Mouse (Mus musculus) megakaryocyte, embryonic 14.5 days (primary cell): ENCODE measurements at regions not wholly inside any gene's neighbourhood (a gene's known extent, or its start where the extent isn't known, plus 50 kb on each side); places are given as distances from the start of the nearest gene placed in this dataset.

Experiments used
- H3K27me3 ChIP-seq: replicated peaks from 2 replicates; pipeline ENCODE3; 2012; ENCODE audit warnings: inconsistent platforms
- H3K36me3 ChIP-seq: replicated peaks from 2 replicates; pipeline ENCODE3; 2012; ENCODE audit warnings: low read length, inconsistent platforms, mixed read lengths
- H3K4me1 ChIP-seq: 2 replicates; pipeline ENCODE4 v1.6.1; 2012; ENCODE audit warnings: inconsistent platforms
- H3K4me3 ChIP-seq: replicated peaks from 2 replicates; pipeline ENCODE3; 2012; ENCODE audit warnings: moderate library complexity, mild to moderate bottlenecking, inconsistent platforms
- H3K9me3 ChIP-seq: 2 replicates; pipeline ENCODE4 v1.6.1; 2012; ENCODE audit warnings: inconsistent platforms
- FLI1 ChIP-seq: IDR thresholded peaks from 2 replicates; pipeline ENCODE4 v1.6.1; 2012; ENCODE audit warnings: low read length, inconsistent platforms, mixed read lengths
- GATA1 ChIP-seq: IDR thresholded peaks from 3 replicates; pipeline ENCODE4 v1.6.1; 2012; ENCODE audit warnings: mixed read lengths, low read length, inconsistent platforms, borderline replicate concordance

DNA sequence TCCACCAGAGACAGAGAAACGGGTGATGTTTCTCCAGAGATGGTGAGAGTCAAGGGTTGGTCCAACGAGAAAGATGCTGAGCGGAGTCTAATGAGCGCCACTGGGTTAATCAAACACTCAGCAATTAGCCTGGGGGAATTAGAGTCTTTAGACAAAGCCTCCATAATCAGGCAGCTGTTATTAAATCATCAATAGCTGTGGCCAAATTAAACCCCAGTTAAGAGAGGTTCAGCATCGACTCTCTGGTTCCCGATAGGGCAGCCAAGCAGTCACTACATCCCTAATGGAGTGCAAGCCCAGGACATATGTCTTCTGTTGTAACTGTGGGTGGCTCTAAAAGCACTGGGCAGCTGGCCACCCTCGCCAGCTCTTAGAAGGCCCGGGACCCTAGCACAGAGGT lies 216.9 kb downstream of the Cryba4 start:
- Histone ChIP-seq H3K4me3 (no peak overlapping the region), H3K27me3 (peaks cover 10% of the 10 kb centered on the region), H3K9me3 (no peaks in the 10 kb centered on the region), H3K36me3 (no peaks in the 10 kb centered on the region), H3K4me1 (no peaks in the 10 kb centered on the region)
- TF ChIP-seq FLI1 (no peak), GATA1 (no peak)

DNA sequence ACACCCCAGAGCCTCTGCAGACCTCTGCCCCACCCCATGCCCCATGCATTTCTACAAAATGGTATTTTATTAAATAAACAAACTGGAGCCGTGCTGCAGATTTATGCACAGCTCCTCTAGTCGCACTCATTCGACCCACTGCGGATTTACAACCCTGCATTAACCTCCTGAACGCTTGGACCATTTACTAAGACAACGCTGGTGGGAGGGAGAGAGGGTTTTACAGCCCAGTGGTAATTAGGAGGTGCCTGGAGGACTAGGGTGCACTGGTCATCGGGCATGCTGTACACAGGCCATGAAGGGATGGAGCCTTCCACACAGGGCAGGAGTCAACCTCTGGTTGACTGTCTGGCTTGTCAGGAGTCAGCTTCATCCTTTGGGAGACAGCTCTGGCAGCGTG lies 215.2 kb downstream of the Cryba4 start:
- no peak overlapping the region for H3K4me3 ChIP-seq
- no peaks in the 10 kb centered on the region for H3K9me3 ChIP-seq
- TF ChIP-seq FLI1 (no peak), GATA1 (no peak)
- H3K27me3 ChIP-seq = peaks cover 18% of the 10 kb centered on the region
- H3K36me3 ChIP-seq = no peaks in the 10 kb centered on the region
- no peaks in the 10 kb centered on the region for H3K4me1 ChIP-seq

DNA sequence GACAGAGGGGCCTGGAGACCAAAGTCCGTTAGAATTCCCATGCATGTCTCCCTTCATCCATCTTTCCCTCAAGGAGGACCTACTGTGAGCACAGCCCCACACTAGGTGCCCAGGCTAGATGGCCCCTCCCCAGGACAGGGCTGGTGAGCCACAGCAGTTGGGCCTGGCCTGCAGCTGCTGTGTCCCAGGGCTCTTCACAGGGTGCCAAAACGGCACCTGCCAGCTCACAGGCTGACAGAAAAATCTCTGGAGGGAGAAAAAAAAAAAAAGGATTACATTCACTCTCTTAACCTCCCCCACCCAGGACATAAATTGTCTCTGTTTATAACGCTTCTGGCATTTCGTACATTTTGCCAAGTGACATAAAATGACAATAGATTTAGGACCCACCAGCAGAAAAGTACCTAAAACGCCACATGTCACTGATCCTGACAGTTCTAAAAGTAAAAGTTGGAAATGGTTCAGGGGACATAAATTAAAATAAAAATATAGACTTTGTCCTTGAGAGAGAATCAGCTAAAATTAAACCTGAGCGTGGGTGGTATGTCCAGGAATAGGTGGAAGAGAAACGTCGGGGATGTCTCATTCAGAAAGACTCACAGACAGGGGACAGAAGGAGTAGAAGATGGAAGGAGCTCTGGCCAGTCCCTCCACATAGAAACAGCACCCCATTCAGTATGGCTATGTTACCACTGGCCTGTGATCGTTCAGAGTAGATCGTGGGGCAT lies 212.5 kb downstream of the Cryba4 start:
- TF ChIP-seq GATA1 (no peak), FLI1 (no peak)
- Histone ChIP-seq H3K4me1 (no peaks in the 10 kb centered on the region), H3K27me3 (peaks cover 21% of the 10 kb centered on the region), H3K4me3 (no peak overlapping the region), H3K36me3 (no peaks in the 10 kb centered on the region), H3K9me3 (no peaks in the 10 kb centered on the region)

DNA sequence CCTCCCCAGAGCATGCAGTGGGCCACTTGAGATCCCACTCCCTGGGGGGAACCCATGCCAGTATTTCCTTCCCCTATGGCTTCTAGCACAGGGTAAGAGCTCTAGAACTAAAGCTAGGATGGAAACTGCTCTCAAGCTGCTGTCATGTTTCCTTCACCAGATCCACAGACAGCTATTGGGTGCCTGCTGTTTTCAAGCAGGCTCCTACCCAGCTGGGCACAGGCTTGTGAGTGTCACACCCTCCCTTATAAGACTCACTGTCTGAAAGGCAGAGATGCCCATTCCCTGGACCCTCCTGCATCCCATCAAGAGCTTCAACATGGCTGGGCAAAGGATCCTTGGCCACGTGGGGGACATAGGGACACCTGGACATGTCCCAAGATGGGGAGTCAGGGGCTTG lies 211.6 kb downstream of the Cryba4 start:
- no peaks in the 10 kb centered on the region for H3K36me3 ChIP-seq
- peaks cover 21% of the 10 kb centered on the region for H3K27me3 ChIP-seq
- no peak overlapping the region for H3K4me3 ChIP-seq
- no peaks in the 10 kb centered on the region for H3K9me3 ChIP-seq
- H3K4me1 ChIP-seq = no peaks in the 10 kb centered on the region
- TF ChIP-seq FLI1 (no peak), GATA1 (no peak)

DNA sequence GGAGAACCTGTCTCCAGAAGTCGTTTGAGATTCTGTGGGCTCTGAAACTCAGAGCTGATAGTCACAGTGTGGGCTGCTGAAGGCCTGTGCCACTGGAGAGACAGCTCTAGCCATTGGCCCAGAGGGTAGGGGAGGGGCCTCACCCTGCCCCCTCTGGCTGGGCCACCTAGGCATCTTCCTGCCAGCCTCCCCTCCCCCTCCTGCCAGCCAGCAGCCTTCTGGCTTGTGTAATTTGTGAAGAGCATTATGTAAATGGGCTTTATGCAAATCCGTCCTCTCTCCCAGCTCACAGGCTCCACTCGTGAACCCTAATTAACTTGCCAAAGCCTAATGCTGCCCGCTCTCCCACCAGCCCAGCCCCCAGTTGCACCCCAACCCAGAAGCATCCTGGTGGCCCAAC lies 211.0 kb downstream of the Cryba4 start:
- Histone ChIP-seq H3K27me3 (peaks cover 22% of the 10 kb centered on the region), H3K9me3 (no peaks in the 10 kb centered on the region)

DNA sequence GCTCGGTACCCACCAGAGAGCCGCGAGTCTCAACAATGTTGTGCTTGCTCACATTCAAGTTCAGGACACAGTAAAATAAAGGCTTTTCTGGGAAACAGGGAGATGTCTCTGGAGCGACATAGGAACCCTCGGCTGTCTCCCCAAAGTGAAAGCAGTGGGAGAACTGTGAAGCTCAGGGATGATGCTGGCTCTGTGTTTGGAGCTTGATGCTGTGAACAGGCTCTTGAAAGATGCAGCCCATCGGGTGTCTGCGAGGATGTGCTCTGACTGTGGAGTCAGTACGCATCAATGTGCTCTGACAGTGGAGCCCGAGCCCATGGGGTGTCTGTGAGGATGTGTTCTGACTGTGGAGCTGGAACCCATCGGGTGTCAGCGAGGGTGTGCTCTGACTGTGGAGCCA lies 210.1 kb downstream of the Cryba4 start:
- H3K36me3 ChIP-seq = no peaks in the 10 kb centered on the region
- H3K27me3 ChIP-seq = peaks cover 24% of the 10 kb centered on the region
- no peaks in the 10 kb centered on the region for H3K4me1 ChIP-seq
- TF ChIP-seq FLI1 (no peak), GATA1 (no peak)
- H3K9me3 ChIP-seq = no peaks in the 10 kb centered on the region
- H3K4me3 ChIP-seq = no peak overlapping the region

More for the DNA sequence above, 211.0 kb downstream of the Cryba4 start:
- TF ChIP-seq FLI1 (no peak), GATA1 (no peak)
- H3K4me1 ChIP-seq = no peaks in the 10 kb centered on the region
- H3K4me3 ChIP-seq = no peak overlapping the region
- H3K36me3 ChIP-seq = no peaks in the 10 kb centered on the region

DNA sequence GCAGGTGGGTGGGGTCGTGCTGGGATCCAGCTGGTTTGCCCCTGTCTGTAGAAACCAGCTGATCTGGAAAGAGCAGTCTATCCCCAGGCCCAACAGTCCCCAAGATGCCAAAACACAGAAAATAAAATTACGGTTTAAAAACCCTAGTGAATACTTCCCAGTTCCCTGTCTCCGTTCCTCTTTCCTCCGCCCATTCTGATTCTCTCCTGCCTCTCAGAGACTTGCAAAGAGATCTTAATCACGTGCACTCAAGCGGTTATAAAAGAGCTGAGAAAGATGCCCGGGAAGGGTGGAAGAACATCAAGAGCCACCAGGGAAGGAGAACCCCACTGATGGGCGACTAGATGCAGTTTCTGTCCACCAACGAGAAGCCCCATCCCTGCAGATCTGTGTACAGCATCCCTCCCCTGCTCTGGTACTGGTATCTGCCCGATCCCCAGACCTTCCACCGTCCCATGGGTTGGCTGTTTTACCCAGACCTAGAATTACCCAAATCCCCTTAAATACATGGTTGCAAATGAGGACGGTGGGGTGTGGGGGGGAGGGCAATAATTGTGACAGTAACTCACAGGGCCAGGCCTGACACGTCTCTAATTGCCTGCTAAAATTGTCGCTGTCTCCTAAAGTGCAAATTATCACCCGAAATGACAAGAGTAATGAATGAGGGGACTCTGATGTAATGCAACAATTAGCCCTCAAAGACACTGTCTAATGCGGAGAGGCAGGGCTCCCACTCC lies 202.1 kb downstream of the Cryba4 start:
- Histone ChIP-seq H3K27me3 (peaks cover 33% of the 10 kb centered on the region), H3K9me3 (peaks cover 8% of the 10 kb centered on the region; the same call in 1 of the 2 replicates), H3K4me1 (no peaks in the 10 kb centered on the region), H3K36me3 (no peaks in the 10 kb centered on the region), H3K4me3 (no peak overlapping the region)
- no peak for TF ChIP-seq FLI1
- no peak for TF ChIP-seq GATA1

DNA sequence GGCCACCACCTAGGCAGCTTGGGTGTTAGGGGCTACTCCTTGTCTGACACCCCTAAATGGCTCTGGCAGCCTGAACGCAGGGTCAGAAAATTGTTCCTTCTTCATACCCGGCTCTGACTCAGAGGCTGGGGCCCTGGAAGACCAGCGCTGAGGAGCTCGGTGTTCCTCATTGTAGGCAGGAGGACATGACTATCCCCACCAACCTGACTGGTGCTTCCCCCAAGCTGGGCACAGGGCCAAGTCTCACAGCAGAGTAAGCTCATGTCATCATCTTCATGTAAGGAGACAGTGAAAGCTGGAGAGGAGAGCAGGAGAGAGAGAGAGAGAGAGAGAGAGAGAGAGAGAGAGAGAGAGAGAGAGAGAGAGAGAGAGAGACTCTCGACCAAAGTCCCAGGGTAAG lies 201.4 kb downstream of the Cryba4 start:
- TF ChIP-seq GATA1 (no peak), FLI1 (no peak)
- peaks cover 37% of the 10 kb centered on the region for H3K27me3 ChIP-seq
- H3K4me3 ChIP-seq = no peak overlapping the region
- H3K9me3 ChIP-seq = peaks cover 8% of the 10 kb centered on the region; the same call in 1 of the 2 replicates
- no peaks in the 10 kb centered on the region; the same call in 1 of the 2 replicates for H3K4me1 ChIP-seq
- H3K36me3 ChIP-seq = no peaks in the 10 kb centered on the region

DNA sequence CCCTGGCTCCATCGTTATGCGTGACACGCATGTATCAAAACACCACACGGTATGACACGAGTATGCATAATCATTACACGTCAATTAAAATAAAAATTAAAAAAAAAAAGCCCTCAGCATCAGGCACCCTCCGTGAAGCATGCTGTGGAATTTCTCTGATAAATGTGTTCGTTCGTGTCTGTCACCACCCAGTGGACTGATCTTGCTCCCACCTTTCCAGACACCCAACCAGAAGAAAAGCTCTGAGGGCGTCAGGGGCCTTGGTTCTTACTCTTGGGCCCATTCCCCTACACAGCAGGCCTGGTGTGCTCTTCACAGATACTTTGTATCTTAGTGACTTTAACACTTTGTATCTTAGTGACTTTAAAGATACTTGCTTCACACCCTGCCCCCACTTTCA lies 200.5 kb downstream of the Cryba4 start:
- Histone ChIP-seq H3K4me1 (no peaks in the 10 kb centered on the region; the same call in 1 of the 2 replicates), H3K36me3 (no peaks in the 10 kb centered on the region), H3K9me3 (peaks cover 8% of the 10 kb centered on the region; the same call in 1 of the 2 replicates), H3K4me3 (no peak overlapping the region), H3K27me3 (peaks cover 31% of the 10 kb centered on the region)
- no peak for TF ChIP-seq FLI1
- TF ChIP-seq GATA1 = no peak

DNA sequence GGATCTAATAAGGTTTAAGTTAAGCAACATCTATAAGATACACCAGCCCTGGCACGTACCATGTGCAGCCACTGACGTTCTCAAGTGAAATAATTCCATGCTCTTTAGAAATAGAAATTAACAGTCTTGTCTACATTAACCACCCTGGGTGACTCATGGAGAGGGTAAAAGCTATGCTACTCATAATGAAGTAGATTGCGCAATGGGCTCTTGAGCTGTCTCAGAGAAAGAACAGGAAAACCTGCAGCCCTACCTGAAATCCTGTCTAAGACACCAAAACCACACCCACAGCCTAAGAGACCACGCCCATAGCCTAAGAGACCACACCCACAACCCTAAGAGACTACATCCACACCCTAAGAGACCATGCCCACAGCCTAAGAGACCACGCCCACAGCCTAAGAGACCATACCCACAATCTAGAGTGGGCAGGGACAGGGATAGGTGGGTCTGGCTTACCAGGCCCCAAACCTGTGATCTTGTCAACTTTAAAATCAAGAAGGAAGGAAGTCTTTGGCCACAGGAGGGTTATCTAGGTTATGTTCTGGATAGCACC lies 198.6 kb downstream of the Cryba4 start:
- TF ChIP-seq GATA1 (no peak), FLI1 (no peak)
- Histone ChIP-seq H3K36me3 (no peaks in the 10 kb centered on the region), H3K4me1 (no peaks in the 10 kb centered on the region; the same call in 1 of the 2 replicates), H3K4me3 (no peak overlapping the region), H3K9me3 (peaks cover 8% of the 10 kb centered on the region; the same call in 1 of the 2 replicates), H3K27me3 (peaks cover 22% of the 10 kb centered on the region)
